Mouse (Mus musculus) heart, adult 2 months (tissue): Measurements from ENCODE around the gene Slc27a5.

Experiments
- CTCF ChIP-seq: fragments of 200-600 bp; IDR thresholded peaks from 2 replicates; pipeline ENCODE4 v1.8.1; 2022; ENCODE audit warnings: antibody characterized with exemption, mild to moderate bottlenecking, moderate library complexity
- POLR2A ChIP-seq: fragments of 200-500 bp; IDR thresholded peaks from 2 replicates; pipeline ENCODE4 v1.6.1; 2011; ENCODE audit warnings: mild to moderate bottlenecking, low read depth, low read length, control low read depth; ENCODE audit not compliant: insufficient read depth

- TF ChIP-seq CTCF (no peak), POLR2A (no peak)
Observed at GRCm38 (mm10) chr7:13039181-13039580, 41.2 kb upstream of the Slc27a5 start.
